Mouse (Mus musculus) heart, postnatal 0 days (tissue): ENCODE data around the gene Ctdnep1.

ENCODE experiments used
- CTCF ChIP-seq: IDR thresholded peaks from 2 replicates; pipeline ENCODE4 v1.5.1; 2016; ENCODE audit warnings: antibody characterized with exemption, control low read depth, low read depth
- EP300 ChIP-seq: IDR thresholded peaks from 2 replicates; pipeline ENCODE4 v1.6.1; 2016; ENCODE audit warnings: antibody characterized with exemption, low read depth

DNA sequence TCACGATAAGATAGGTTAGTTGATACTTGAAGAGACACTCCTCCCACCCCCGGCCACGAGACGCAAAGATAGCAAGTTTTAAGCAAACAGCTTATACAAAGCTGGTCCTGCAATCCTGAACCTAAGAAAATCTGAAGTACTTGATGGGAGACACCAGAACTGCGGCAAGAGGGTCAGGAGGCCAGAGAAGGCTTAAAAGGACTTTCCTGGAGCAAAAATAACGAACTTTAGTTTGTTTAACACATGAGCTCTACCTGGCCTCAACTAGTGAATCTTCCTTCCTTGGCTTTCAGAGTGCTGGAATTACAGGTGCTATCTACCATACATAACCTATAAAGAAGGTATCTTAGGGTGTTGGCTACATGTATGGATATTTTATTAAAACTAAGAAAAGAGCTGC is 46.3 kb upstream of the Ctdnep1 start:
- TF ChIP-seq CTCF (no peak), EP300 (no peak)
